Mouse (Mus musculus) kidney, postnatal 0 days (tissue): Measurements from ENCODE around the gene Ift122. TPM values are rescaled to one million over a fixed set of nuclear protein-coding genes. Genes with fewer than 3 reads are reported as not detected.
A peak's percentile ranks its signal among the peaks of the same experiment; 100 is the strongest.

Experiments used
- ATAC-seq: fragments of 200-750 bp; cut with Nextera tagmentation; replicated peaks from 2 replicates; pipeline ENCODE4 v1.8.0; 2017; ENCODE audit warnings: low read depth, moderate number of reproducible peaks, moderate TSS enrichment, moderate library complexity; ENCODE audit not compliant: low FRiP score
- DNase-seq: peaks from one replicate; pipeline ENCODE4 v3.0.0-alpha.2; 2016; ENCODE audit warnings: low spot score
- H3K27ac ChIP-seq: fragments of 300-500 bp; sonication (generic); 2 replicates; pipeline ENCODE4 v1.5.1; 2014; ENCODE audit warnings: mild to moderate bottlenecking
- H3K27me3 ChIP-seq: fragments of 300-500 bp; sonication (generic); 2 replicates; pipeline ENCODE4 v1.6.1; 2014; ENCODE audit warnings: low read length, mixed read lengths; ENCODE audit not compliant: insufficient read depth
- H3K36me3 ChIP-seq: fragments of 300-500 bp; sonication (generic); 2 replicates; pipeline ENCODE4 v1.6.1; 2014; ENCODE audit warnings: low read length, mixed read lengths; ENCODE audit not compliant: insufficient read depth
- H3K4me1 ChIP-seq: fragments of 300-500 bp; sonication (generic); replicated peaks from 2 replicates; pipeline ENCODE4 v1.6.1; 2014; ENCODE audit warnings: antibody characterized with exemption, low read length, mixed read lengths; ENCODE audit not compliant: insufficient read depth
- H3K4me2 ChIP-seq: fragments of 300-500 bp; sonication (generic); 2 replicates; pipeline ENCODE4 v1.6.1; 2014; ENCODE audit warnings: mild to moderate bottlenecking, low read length, moderate library complexity, mixed read lengths
- H3K4me3 ChIP-seq: fragments of 300-500 bp; sonication (generic); replicated peaks from 2 replicates; pipeline ENCODE4 v1.5.1; 2014; ENCODE audit warnings: low read depth, low read length
- H3K9ac ChIP-seq: fragments of 300-500 bp; sonication (generic); 2 replicates; pipeline ENCODE4 v1.6.1; 2014; ENCODE audit warnings: low read depth, low read length
- H3K9me3 ChIP-seq: fragments of 300-500 bp; sonication (generic); replicated peaks from 2 replicates; pipeline ENCODE4 v1.6.1; 2016; ENCODE audit warnings: low read length, inconsistent platforms, mixed read lengths
- CTCF ChIP-seq: IDR thresholded peaks from 2 replicates; pipeline ENCODE4 v1.5.1; 2016; ENCODE audit warnings: antibody characterized with exemption, low read depth, mild to moderate bottlenecking, moderate library complexity
- WGBS: fragments of 180-500 bp; shearing (Covaris S2); extraction: QIAGEN DNeasy Blood & Tissue Kit; methylation state at CpG from one replicate; pipeline ENCODE4 v1.1.7; 2014; 5-methylcytosine and 5-hydroxymethylcytosine counted together
- polyA plus RNA-seq: library from polyadenylated mRNA; unstranded; fragments of >200 nt; fragmentation: Nextera tagmentation; extraction: Ambion mirVana; gene quantifications from 2 replicates; pipeline ENCODE4 v1.2.1, GENCODE M21; 2015

The Ift122 gene
- polyA plus RNA-seq, 1 experiment from 2014 or later = 14.9 TPM

- H3K4me1 ChIP-seq = peaks cover 13% of the 10 kb centered on the region
- no peak for TF ChIP-seq CTCF
Observed at GRCm38 (mm10) chr6:115914511-115915202, 61.4 kb downstream of the Ift122 start.

GRCm38 (mm10) chr6:115915601-115916445, 62.6 kb downstream of the Ift122 start:
- Histone ChIP-seq H3K4me1 (peaks cover 3% of the 10 kb centered on the region; the same call in 1 of the 2 replicates), H3K9me3 (no peaks in the 10 kb centered on the region), H3K4me3 (no peak overlapping the region), H3K36me3 (0 out of 2 replicates have a peak, but pooled peaks cover 4% of the 10 kb centered on the region), H3K9ac (0 out of 2 replicates have a peak overlapping the region, but pooled peaks have one; percentile 13), H3K4me2 (no peak overlapping the region), H3K27me3 (no peaks in the 10 kb centered on the region), H3K27ac (no peak overlapping the region)
- ATAC-seq (no peak; the same call in 1 of the 2 replicates), DNase-seq (peak; percentile 55)
- WGBS = 29% methylated on average over 17 of the region's 17 CpGs
- TF ChIP-seq CTCF = no peak

More at GRCm38 (mm10) chr6:115914511-115915202, 61.4 kb downstream of the Ift122 start:
- H3K9ac ChIP-seq = no peak overlapping the region
- H3K4me2 ChIP-seq = no peak overlapping the region
- H3K4me3 ChIP-seq = no peak overlapping the region
- WGBS = 64% methylated on average over 15 of the region's 15 CpGs
- no peak for ATAC-seq
- DNase-seq = no peak
- H3K9me3 ChIP-seq = no peaks in the 10 kb centered on the region
- H3K27me3 ChIP-seq = no peaks in the 10 kb centered on the region
- 0 out of 2 replicates have a peak, but pooled peaks cover 2% of the 10 kb centered on the region for H3K36me3 ChIP-seq
- H3K27ac ChIP-seq = no peak overlapping the region

- DNase-seq (no peak), ATAC-seq (no peak)
- Histone ChIP-seq H3K27me3 (no peaks in the 10 kb centered on the region), H3K27ac (no peak overlapping the region), H3K36me3 (0 out of 2 replicates have a peak, but pooled peaks cover 4% of the 10 kb centered on the region), H3K4me2 (no peak overlapping the region), H3K4me1 (peaks cover 3% of the 10 kb centered on the region; the same call in 1 of the 2 replicates), H3K9ac (no peak overlapping the region), H3K9me3 (no peaks in the 10 kb centered on the region), H3K4me3 (no peak overlapping the region)
- no peak for TF ChIP-seq CTCF
- WGBS = 40% methylated on average over 5 of the region's 5 CpGs
Observed at GRCm38 (mm10) chr6:115916611-115917010, 63.3 kb downstream of the Ift122 start.

DNA sequence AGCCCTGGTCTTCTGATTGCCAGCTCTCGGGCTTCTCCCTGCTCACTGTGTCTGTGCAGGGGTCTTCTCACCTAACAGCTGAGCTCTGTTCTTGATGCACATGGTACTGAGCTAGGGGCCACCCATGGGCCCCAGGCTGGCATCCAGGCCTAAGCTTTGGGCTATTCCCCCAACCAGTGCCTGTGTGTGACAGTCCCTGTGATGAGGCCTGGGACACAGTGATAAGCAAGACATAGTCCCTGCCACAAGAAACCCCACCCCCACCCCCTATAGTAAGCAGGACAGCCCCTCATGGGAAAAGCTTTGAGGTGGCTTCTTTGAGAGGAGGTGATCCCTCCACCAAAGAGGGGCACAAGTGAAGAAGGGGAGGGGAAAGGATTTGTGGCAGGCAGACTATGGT, 65.3 kb downstream of the Ift122 start:
- no peak overlapping the region for H3K27ac ChIP-seq
- H3K4me3 ChIP-seq = no peak overlapping the region
- H3K4me2 ChIP-seq = no peak overlapping the region
- H3K9ac ChIP-seq = no peak overlapping the region
- WGBS = 86% methylated on average over 1 of the region's 1 CpGs
- no peak for ATAC-seq
- H3K27me3 ChIP-seq = no peaks in the 10 kb centered on the region
- no peak for TF ChIP-seq CTCF
- peaks cover 3% of the 10 kb centered on the region; the same call in 1 of the 2 replicates for H3K4me1 ChIP-seq
- 0 out of 2 replicates have a peak, but pooled peaks cover 4% of the 10 kb centered on the region for H3K36me3 ChIP-seq
- no peaks in the 10 kb centered on the region for H3K9me3 ChIP-seq
- DNase-seq = no peak

DNA sequence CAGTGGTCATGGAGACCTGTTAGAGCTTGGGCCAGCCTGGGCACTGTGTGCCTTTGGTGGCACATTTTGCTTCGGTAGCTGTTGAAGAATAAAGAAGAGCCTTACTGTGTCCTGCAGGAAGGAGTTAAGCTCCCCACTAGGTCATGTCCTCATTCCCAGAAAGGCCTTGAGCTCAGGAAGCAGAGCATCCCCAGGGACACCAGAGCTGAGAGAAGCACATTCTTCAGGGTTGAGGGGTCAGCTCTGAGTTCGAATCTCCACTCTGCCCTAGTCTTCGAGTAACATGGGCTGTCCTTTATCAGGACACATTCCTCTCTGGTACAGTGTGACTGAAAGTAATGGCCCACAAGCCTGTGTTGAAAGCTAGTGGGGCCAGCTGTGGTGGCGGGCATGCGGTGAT, 66.6 kb downstream of the Ift122 start:
- Histone ChIP-seq H3K9ac (no peak overlapping the region), H3K4me2 (no peak overlapping the region), H3K27ac (no peak overlapping the region; the same call in 1 of the 2 replicates), H3K4me1 (peaks cover 3% of the 10 kb centered on the region; the same call in 1 of the 2 replicates), H3K27me3 (no peaks in the 10 kb centered on the region), H3K36me3 (0 out of 2 replicates have a peak, but pooled peaks cover 6% of the 10 kb centered on the region), H3K4me3 (no peak overlapping the region), H3K9me3 (no peaks in the 10 kb centered on the region)
- 79% methylated on average over 5 of the region's 5 CpGs for WGBS
- DNase-seq (no peak), ATAC-seq (no peak)
- TF ChIP-seq CTCF = no peak

- ATAC-seq (peak; percentile 52; the same call in 1 of the 2 replicates), DNase-seq (peak; percentile 46)
- WGBS = 31% methylated on average over 6 of the region's 6 CpGs
- no peak overlapping the region for H3K4me3 ChIP-seq
- TF ChIP-seq CTCF = no peak
- H3K4me2 ChIP-seq = no peak overlapping the region
- H3K9me3 ChIP-seq = no peaks in the 10 kb centered on the region
- H3K27ac ChIP-seq = no peak overlapping the region
- H3K9ac ChIP-seq = no peak overlapping the region
- no peaks in the 10 kb centered on the region for H3K27me3 ChIP-seq
- H3K36me3 ChIP-seq = 0 out of 2 replicates have a peak, but pooled peaks cover 2% of the 10 kb centered on the region
- peaks cover 2% of the 10 kb centered on the region; the same call in 1 of the 2 replicates for H3K4me1 ChIP-seq
Observed at GRCm38 (mm10) chr6:115924829-115925228, 71.6 kb downstream of the Ift122 start.
